Mouse (Mus musculus) hindbrain, embryonic 11.5 days (tissue): ENCODE results near the gene Tspan9. TPM values are rescaled to one million over a fixed set of nuclear protein-coding genes. Genes with fewer than 3 reads are reported as not detected.

Experiments
- ATAC-seq: fragments of 200-750 bp; cut with Nextera tagmentation; 2 replicates; pipeline ENCODE4 v1.8.0; 2017; ENCODE audit warnings: mild to moderate bottlenecking, moderate TSS enrichment, moderate library complexity; ENCODE audit not compliant: low FRiP score
- DNase-seq: peaks from one replicate; pipeline ENCODE4 v3.0.0-alpha.2; 2015; ENCODE audit warnings: low spot score
- H3K27ac ChIP-seq: fragments of 300-500 bp; sonication (generic); 2 replicates; pipeline ENCODE4 v1.5.1; 2014; ENCODE audit warnings: mild to moderate bottlenecking, low read depth, low read length
- H3K27me3 ChIP-seq: fragments of 300-500 bp; sonication (generic); 2 replicates; pipeline ENCODE4 v1.6.1; 2014; ENCODE audit warnings: mild to moderate bottlenecking, low read length, moderate library complexity, mixed read lengths; ENCODE audit not compliant: control insufficient read depth, insufficient read depth
- H3K36me3 ChIP-seq: fragments of 300-500 bp; sonication (generic); 2 replicates; pipeline ENCODE4 v1.6.1; 2014; ENCODE audit warnings: mild to moderate bottlenecking, low read length, moderate library complexity, mixed read lengths; ENCODE audit not compliant: control insufficient read depth, insufficient read depth
- H3K4me1 ChIP-seq: fragments of 300-500 bp; sonication (generic); replicated peaks from 2 replicates; pipeline ENCODE4 v1.6.1; 2014; ENCODE audit warnings: low read length, mixed read lengths; ENCODE audit not compliant: control insufficient read depth, insufficient read depth
- H3K4me2 ChIP-seq: fragments of 300-500 bp; sonication (generic); replicated peaks from 2 replicates; pipeline ENCODE4 v1.6.1; 2014; ENCODE audit warnings: mild to moderate bottlenecking, low read depth, low read length
- H3K4me3 ChIP-seq: fragments of 300-500 bp; sonication (generic); 2 replicates; pipeline ENCODE4 v1.5.1; 2014; ENCODE audit warnings: low read depth, low read length
- H3K9ac ChIP-seq: fragments of 300-500 bp; sonication (generic); 2 replicates; pipeline ENCODE4 v1.6.1; 2014; ENCODE audit warnings: low read depth, low read length
- H3K9me3 ChIP-seq: fragments of 300-500 bp; sonication (generic); 2 replicates; pipeline ENCODE4 v1.6.1; 2016; ENCODE audit warnings: low read length; ENCODE audit not compliant: control insufficient read depth
- WGBS: fragments of 180-500 bp; shearing (Covaris S2); extraction: QIAGEN DNeasy Blood & Tissue Kit; methylation state at CpG from one replicate; pipeline ENCODE4 v1.1.7; 2014; 5-methylcytosine and 5-hydroxymethylcytosine counted together
- polyA plus RNA-seq: library from polyadenylated mRNA; unstranded; fragments of >200 nt; fragmentation: Nextera tagmentation; extraction: Ambion mirVana; gene quantifications from 2 replicates; pipeline ENCODE4 v1.2.1, GENCODE M21; 2014

Tspan9 gene
- polyA plus RNA-seq, 1 experiment from 2014 or later: 46.2 TPM

GRCm38 (mm10) chr6:128022207-128022606 is 121.2 kb downstream of the Tspan9 start:
- H3K4me1 ChIP-seq: peaks cover 27% of the 10 kb centered on the region
- WGBS: 9% methylated on average over 6 of the region's 6 CpGs
- no peak overlapping the region for H3K4me3 ChIP-seq
- no peak overlapping the region for H3K9ac ChIP-seq
- no peaks in the 10 kb centered on the region for H3K27me3 ChIP-seq
- no peak overlapping the region for H3K4me2 ChIP-seq
- ATAC-seq: peak; percentile 72
- peak overlapping the region; percentile 54 for H3K27ac ChIP-seq
- H3K36me3 ChIP-seq: no peaks in the 10 kb centered on the region
- no peaks in the 10 kb centered on the region for H3K9me3 ChIP-seq
- peak; percentile 74 for DNase-seq

GRCm38 (mm10) chr6:128021931-128022202 is 121.5 kb downstream of the Tspan9 start:
- Histone ChIP-seq H3K27me3 (no peaks in the 10 kb centered on the region), H3K27ac (peak overlapping the region; percentile 54), H3K9ac (no peak overlapping the region), H3K4me1 (peaks cover 27% of the 10 kb centered on the region), H3K36me3 (no peaks in the 10 kb centered on the region), H3K4me3 (no peak overlapping the region), H3K9me3 (no peaks in the 10 kb centered on the region), H3K4me2 (no peak overlapping the region)
- 46% methylated on average over 5 of the region's 5 CpGs for WGBS
- no peak for DNase-seq
- peak; percentile 43 for ATAC-seq

GRCm38 (mm10) chr6:128021106-128021930 is 122.1 kb downstream of the Tspan9 start:
- DNase-seq (no peak), ATAC-seq (peak; percentile 33; the same call in 1 of the 2 replicates)
- H3K9ac ChIP-seq: 0 out of 2 replicates have a peak overlapping the region, but pooled peaks have one; percentile 23
- no peaks in the 10 kb centered on the region for H3K27me3 ChIP-seq
- no peaks in the 10 kb centered on the region for H3K9me3 ChIP-seq
- no peak overlapping the region for H3K4me3 ChIP-seq
- no peak overlapping the region for H3K4me2 ChIP-seq
- WGBS: 31% methylated on average over 8 of the region's 10 CpGs
- peaks cover 27% of the 10 kb centered on the region for H3K4me1 ChIP-seq
- H3K36me3 ChIP-seq: no peaks in the 10 kb centered on the region
- peak overlapping the region; percentile 62 for H3K27ac ChIP-seq

GRCm38 (mm10) chr6:128020521-128021057 is 122.8 kb downstream of the Tspan9 start:
- Histone ChIP-seq H3K4me1 (peaks cover 27% of the 10 kb centered on the region), H3K27ac (peak overlapping the region; percentile 62), H3K9ac (0 out of 2 replicates have a peak overlapping the region, but pooled peaks have one; percentile 23), H3K4me2 (no peak overlapping the region; the same call in 1 of the 2 replicates), H3K36me3 (no peaks in the 10 kb centered on the region), H3K4me3 (no peak overlapping the region), H3K27me3 (no peaks in the 10 kb centered on the region), H3K9me3 (no peaks in the 10 kb centered on the region)
- WGBS: 21% methylated on average over 8 of the region's 8 CpGs
- DNase-seq: peak; percentile 54
- ATAC-seq: peak; percentile 58

- DNase-seq (no peak), ATAC-seq (peak; percentile 31)
- Histone ChIP-seq H3K36me3 (no peaks in the 10 kb centered on the region), H3K4me1 (peaks cover 27% of the 10 kb centered on the region), H3K9ac (no peak overlapping the region), H3K4me2 (no peak overlapping the region; the same call in 1 of the 2 replicates), H3K27ac (peak overlapping the region; percentile 58), H3K9me3 (no peaks in the 10 kb centered on the region), H3K27me3 (no peaks in the 10 kb centered on the region), H3K4me3 (no peak overlapping the region)
- WGBS: 40% methylated on average over 4 of the region's 4 CpGs
Observed at GRCm38 (mm10) chr6:128020053-128020452, 123.3 kb downstream of the Tspan9 start.

GRCm38 (mm10) chr6:128019119-128019518 is 124.3 kb downstream of the Tspan9 start:
- Histone ChIP-seq H3K9me3 (no peaks in the 10 kb centered on the region), H3K4me3 (no peak overlapping the region), H3K27me3 (no peaks in the 10 kb centered on the region), H3K4me1 (peaks cover 27% of the 10 kb centered on the region), H3K4me2 (no peak overlapping the region), H3K9ac (no peak overlapping the region), H3K36me3 (no peaks in the 10 kb centered on the region), H3K27ac (no peak overlapping the region)
- no peak for ATAC-seq
- no peak for DNase-seq
- WGBS: 75% methylated on average over 7 of the region's 7 CpGs

- H3K9ac ChIP-seq: no peak overlapping the region
- no peaks in the 10 kb centered on the region for H3K36me3 ChIP-seq
- H3K9me3 ChIP-seq: no peaks in the 10 kb centered on the region
- peaks cover 5% of the 10 kb centered on the region; the same call in 1 of the 2 replicates for H3K4me1 ChIP-seq
- H3K4me3 ChIP-seq: no peak overlapping the region
- 76% methylated on average over 7 of the region's 7 CpGs for WGBS
- DNase-seq (no peak), ATAC-seq (no peak)
- H3K27me3 ChIP-seq: no peaks in the 10 kb centered on the region
- H3K4me2 ChIP-seq: no peak overlapping the region
- no peak overlapping the region for H3K27ac ChIP-seq
Observed at GRCm38 (mm10) chr6:128015304-128015703, 128.1 kb downstream of the Tspan9 start.

- H3K36me3 ChIP-seq: no peaks in the 10 kb centered on the region
- 0 out of 2 replicates have a peak, but pooled peaks cover 3% of the 10 kb centered on the region for H3K4me1 ChIP-seq
- no peak overlapping the region for H3K27ac ChIP-seq
- no peaks in the 10 kb centered on the region for H3K27me3 ChIP-seq
- H3K9me3 ChIP-seq: no peaks in the 10 kb centered on the region
- no peak overlapping the region for H3K9ac ChIP-seq
- no peak overlapping the region for H3K4me2 ChIP-seq
- WGBS: 72% methylated on average over 17 of the region's 17 CpGs
- ATAC-seq (no peak), DNase-seq (no peak)
- H3K4me3 ChIP-seq: no peak overlapping the region
Observed at GRCm38 (mm10) chr6:128011781-128012180, 131.6 kb downstream of the Tspan9 start.

GRCm38 (mm10) chr6:128011071-128011477 is 132.3 kb downstream of the Tspan9 start:
- DNase-seq (no peak), ATAC-seq (0 out of 2 replicates have a peak, but pooled peaks have one; percentile 20)
- Histone ChIP-seq H3K27me3 (no peaks in the 10 kb centered on the region), H3K9ac (no peak overlapping the region), H3K27ac (no peak overlapping the region), H3K36me3 (no peaks in the 10 kb centered on the region), H3K4me2 (no peak overlapping the region), H3K4me1 (0 out of 2 replicates have a peak, but pooled peaks cover 4% of the 10 kb centered on the region), H3K4me3 (no peak overlapping the region), H3K9me3 (no peaks in the 10 kb centered on the region)
- 86% methylated on average over 11 of the region's 13 CpGs for WGBS
